Mouse (Mus musculus) thymus, adult 2 months (tissue): ENCODE data around the gene AY074887.

Source experiments
- CTCF ChIP-seq: fragments of 200-500 bp; IDR thresholded peaks from 2 replicates; pipeline ENCODE4 v1.5.1; 2012; ENCODE audit warnings: mild to moderate bottlenecking, control low read depth, low read length, moderate library complexity, borderline replicate concordance; ENCODE audit not compliant: control insufficient read depth, poor library complexity, insufficient read depth; ENCODE audit errors: extremely low read depth
- POLR2A ChIP-seq: fragments of 200-500 bp; IDR thresholded peaks from 2 replicates; pipeline ENCODE4 v1.6.1; 2012; ENCODE audit warnings: mild to moderate bottlenecking, low read length, control low read depth, moderate library complexity; ENCODE audit not compliant: control insufficient read depth, poor library complexity, insufficient read depth; ENCODE audit errors: extremely low read depth

DNA sequence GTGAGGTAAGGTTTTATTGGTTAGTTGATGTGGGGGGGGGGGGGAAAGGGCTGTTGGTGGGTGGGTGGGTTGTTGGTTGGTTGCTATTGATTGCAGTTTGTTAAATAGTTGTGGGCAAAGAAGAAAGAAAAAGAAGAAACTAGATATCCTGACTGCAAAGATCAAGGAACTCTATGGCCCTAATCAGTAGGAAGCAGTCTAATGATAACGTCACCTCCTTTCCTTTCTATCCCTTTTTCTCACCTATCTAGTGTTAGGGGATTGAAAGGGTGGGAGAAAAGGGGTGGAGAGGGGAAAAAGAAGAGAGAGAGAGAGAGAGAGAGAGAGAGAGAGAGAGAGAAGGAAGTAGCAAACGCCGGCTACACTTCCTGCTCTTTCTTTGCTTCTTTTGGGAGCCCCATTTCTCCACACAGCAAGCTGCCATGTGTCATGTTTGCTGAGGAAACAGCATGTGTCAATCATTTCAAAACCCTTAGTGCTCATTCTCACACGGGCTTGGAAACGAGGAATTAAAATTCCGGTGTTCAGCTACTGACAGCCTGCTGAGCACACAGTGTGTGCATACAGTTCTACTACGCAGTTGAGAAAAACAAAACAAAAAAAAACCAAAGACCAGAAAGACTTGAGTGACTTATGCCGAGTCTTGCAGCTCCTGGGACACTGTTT lies 19.3 kb upstream of the AY074887 start:
- TF ChIP-seq CTCF (no peak), POLR2A (no peak)
